Mouse (Mus musculus): ENCODE results near the gene Rundc3a. TPM values are rescaled to one million over a fixed set of nuclear protein-coding genes. Genes with fewer than 3 reads are reported as not detected.

The Rundc3a gene
- total RNA-seq (2017), result 0.74 and 1.0 TPM in 2 replicates

GRCm38 (mm10) chr11:102393238-102393634 lies at the start of gene Rundc3a:
TSS of gene Rundc3a (plus strand) at chr11:102393403.
- ATAC-seq (ENCODE audit: extremely low read depth, insufficient number of reproducible peaks, low FRiP score, poor library complexity, severe bottlenecking), result peak; percentile 25; the same call in 1 of the 2 replicates

- ATAC-seq (ENCODE audit: extremely low read depth, insufficient number of reproducible peaks, low FRiP score, poor library complexity, severe bottlenecking), result no peak
Observed at GRCm38 (mm10) chr11:102344458-102344857, 48.7 kb upstream of the Rundc3a start.

DNA sequence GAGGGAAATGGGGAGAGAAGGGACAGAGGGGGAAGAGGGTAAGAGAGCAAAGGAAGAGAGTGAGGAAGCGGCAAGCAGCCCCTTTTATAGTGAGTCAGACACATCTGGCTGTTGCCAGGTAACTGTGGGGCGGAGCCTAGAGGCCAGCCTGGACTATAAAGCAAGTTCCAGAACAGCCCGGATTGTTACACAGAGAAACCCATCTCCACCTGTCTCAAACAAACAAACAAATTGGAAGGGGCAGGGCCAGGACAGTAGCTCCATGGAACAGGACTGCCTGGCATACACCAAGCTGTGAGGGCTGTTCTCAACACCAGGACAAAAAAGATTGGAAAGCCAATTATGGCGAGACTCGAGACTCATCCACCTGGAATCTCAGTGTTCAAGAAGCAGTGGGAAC lies 46.3 kb upstream of the Rundc3a start:
- no peak for ATAC-seq (ENCODE audit: extremely low read depth, insufficient number of reproducible peaks, low FRiP score, poor library complexity, severe bottlenecking)

GRCm38 (mm10) chr11:102347683-102348082 lies 45.5 kb upstream of the Rundc3a start:
- ATAC-seq (ENCODE audit: extremely low read depth, insufficient number of reproducible peaks, low FRiP score, poor library complexity, severe bottlenecking), result no peak

GRCm38 (mm10) chr11:102348101-102348585 lies 45.1 kb upstream of the Rundc3a start:
- ATAC-seq (ENCODE audit: extremely low read depth, insufficient number of reproducible peaks, low FRiP score, poor library complexity, severe bottlenecking), result no peak

- ATAC-seq (ENCODE audit: extremely low read depth, insufficient number of reproducible peaks, low FRiP score, poor library complexity, severe bottlenecking), result no peak
Observed at GRCm38 (mm10) chr11:102348771-102349170, 44.4 kb upstream of the Rundc3a start.

DNA sequence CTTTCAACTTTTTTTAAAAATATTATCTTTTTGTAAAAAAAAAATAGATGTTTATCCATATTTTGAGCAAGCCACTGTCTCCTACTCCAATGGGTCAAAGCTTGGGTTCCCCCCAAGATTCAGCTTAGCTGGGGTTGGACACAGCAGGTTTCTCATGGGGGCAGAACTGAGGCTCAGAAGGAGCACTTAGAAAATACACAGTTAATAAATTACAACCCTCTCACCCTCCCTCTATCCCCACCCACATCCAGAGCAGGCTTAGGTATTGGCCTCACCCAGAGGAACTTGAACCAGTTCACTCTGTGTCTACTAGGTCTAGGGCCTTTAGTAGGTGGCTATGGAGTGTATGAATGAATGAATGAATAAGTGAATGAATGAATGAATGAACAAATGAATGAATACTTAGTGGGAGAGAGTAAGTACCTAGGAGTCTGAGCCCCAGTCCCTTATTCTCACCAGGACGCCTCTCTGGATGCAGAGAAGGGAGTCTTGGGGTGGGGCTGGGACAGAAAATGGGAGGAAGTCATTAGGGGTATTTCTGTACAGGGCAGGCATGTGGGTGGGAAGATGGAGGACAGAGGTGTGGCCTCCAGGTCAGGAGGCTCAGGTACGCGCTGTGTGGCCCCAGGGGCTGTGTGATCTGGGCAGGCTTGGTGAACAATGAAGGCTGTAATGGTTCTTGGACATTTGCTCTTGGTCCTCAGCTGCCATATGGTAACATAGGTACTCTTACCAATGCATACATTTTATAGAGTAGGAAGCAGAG lies 43.8 kb upstream of the Rundc3a start:
- no peak for ATAC-seq (ENCODE audit: extremely low read depth, insufficient number of reproducible peaks, low FRiP score, poor library complexity, severe bottlenecking)

DNA sequence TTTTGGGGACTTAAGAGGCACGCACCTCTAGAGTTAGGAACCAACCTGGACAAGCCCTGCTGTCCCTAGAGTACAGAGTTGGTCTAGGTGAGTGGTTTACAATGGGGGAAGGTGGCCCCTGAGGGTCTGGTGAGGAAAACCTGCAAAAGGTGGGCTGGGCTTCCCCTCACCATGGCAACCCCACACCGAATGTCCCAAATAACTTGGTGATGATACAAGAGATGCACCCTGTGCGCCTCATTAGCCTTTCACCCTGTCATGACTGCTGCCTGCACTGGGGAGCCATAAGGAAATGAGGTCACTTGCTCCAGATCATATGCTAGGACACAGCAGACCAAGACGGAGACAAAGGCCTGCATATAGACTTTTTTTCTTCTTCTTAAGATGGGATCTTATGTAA lies 42.8 kb upstream of the Rundc3a start:
- no peak for ATAC-seq (ENCODE audit: extremely low read depth, insufficient number of reproducible peaks, low FRiP score, poor library complexity, severe bottlenecking)

GRCm38 (mm10) chr11:102350981-102351523 lies 42.2 kb upstream of the Rundc3a start:
- no peak for ATAC-seq (ENCODE audit: extremely low read depth, insufficient number of reproducible peaks, low FRiP score, poor library complexity, severe bottlenecking)

GRCm38 (mm10) chr11:102352378-102352777 lies 40.8 kb upstream of the Rundc3a start:
- ATAC-seq (ENCODE audit: extremely low read depth, insufficient number of reproducible peaks, low FRiP score, poor library complexity, severe bottlenecking), result no peak

GRCm38 (mm10) chr11:102353021-102353431 lies 40.2 kb upstream of the Rundc3a start:
- ATAC-seq (ENCODE audit: extremely low read depth, insufficient number of reproducible peaks, low FRiP score, poor library complexity, severe bottlenecking), result no peak

DNA sequence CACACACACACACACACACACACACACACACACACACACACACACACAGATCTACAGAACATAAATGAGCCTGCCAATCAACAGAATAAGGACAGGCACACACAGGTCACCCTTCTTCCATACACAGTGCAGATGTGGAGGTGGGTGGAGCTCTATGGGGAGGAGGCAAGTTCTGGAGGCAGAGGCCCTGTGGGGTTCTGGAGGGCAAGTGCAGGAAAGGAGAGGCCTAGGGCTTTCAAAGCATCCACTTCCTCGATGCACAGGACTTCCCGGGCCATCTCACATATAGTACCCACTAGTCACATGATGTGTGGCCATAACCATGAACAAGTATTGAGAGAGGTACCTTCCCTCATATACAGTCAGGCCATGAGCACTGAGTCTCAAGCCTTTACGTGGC lies 37.7 kb upstream of the Rundc3a start:
- no peak for ATAC-seq (ENCODE audit: extremely low read depth, insufficient number of reproducible peaks, low FRiP score, poor library complexity, severe bottlenecking)

- ATAC-seq (ENCODE audit: extremely low read depth, insufficient number of reproducible peaks, low FRiP score, poor library complexity, severe bottlenecking), result no peak
Observed at GRCm38 (mm10) chr11:102356190-102356589, 37.0 kb upstream of the Rundc3a start.

DNA sequence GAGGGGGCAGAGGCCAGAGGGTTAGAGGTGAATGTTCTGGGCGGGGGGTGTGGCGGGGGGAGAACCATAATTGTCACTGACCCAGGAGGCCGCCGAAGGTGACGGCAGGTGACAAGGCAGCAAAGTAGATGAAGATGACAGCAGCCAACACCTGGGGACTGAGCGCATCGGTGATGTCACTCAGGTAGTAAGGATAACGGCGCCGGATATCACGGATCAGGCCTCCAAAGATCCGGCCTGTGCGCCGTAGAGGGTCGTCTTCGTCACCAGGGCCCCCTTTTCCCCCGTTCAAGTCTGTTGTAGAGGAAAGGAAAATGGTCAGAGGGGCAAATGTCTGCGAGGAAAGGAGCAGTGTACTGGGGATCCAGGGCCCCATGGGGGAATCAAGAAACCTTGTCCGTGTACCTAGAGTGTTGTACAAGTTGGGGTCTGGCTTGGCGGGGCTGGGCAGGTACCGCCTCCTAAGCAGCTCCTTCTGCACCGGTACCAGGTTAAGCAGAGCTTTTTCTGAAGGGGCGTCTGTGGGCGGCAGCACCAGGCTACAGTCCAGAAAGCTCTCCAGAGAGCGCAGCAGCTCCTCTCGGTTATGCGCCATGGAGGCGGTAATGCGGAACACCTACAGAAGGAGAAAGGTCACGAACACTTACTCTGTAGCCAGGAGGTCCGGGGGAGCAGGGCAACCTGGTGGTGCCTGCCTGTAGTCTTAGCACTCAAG lies 36.4 kb upstream of the Rundc3a start:
- ATAC-seq (ENCODE audit: extremely low read depth, insufficient number of reproducible peaks, low FRiP score, poor library complexity, severe bottlenecking), result no peak

GRCm38 (mm10) chr11:102358365-102358764 lies 34.8 kb upstream of the Rundc3a start:
- no peak for ATAC-seq (ENCODE audit: extremely low read depth, insufficient number of reproducible peaks, low FRiP score, poor library complexity, severe bottlenecking)

- ATAC-seq (ENCODE audit: extremely low read depth, insufficient number of reproducible peaks, low FRiP score, poor library complexity, severe bottlenecking), result no peak
Observed at GRCm38 (mm10) chr11:102361776-102362495, 31.3 kb upstream of the Rundc3a start.

- no peak for ATAC-seq (ENCODE audit: extremely low read depth, insufficient number of reproducible peaks, low FRiP score, poor library complexity, severe bottlenecking)
Observed at GRCm38 (mm10) chr11:102363623-102364022, 29.6 kb upstream of the Rundc3a start.

DNA sequence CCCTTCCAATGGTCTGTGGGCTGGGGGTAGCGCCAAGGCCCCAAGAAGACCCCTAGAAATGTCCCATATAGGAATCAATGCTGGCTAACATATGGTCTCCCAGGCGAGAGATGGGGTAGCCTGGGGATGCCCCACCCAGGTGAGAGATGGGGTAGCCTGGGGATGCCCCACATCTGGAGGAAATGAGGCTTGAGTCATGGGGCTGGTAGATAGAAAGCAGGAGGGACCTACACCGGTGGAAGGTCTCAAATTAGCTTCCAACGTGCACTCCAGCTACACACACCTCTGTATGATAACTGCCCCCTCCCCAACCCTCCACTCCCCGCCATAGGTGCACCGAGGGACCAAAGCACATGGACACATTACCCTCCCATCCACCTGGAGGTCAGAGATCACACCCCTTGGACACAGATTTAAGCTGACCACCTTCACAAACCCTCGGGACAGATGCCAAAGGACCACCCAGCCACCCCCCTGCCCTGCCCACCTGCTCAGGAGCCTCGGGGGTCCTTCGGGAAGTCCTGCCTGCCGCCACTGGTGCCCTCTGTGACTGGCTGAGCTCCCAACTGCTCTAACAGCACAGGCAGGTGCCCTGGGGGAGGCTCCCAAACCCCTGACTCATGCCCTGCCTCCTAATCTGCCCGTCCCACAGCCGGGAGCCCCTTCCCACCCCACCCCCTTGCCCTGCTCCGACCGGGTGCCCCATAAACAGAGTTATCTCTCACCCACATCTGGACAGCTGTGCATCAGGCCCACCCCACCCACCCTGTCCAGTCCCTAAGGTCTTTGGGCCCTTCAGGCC lies 28.4 kb upstream of the Rundc3a start:
- ATAC-seq (ENCODE audit: extremely low read depth, insufficient number of reproducible peaks, low FRiP score, poor library complexity, severe bottlenecking), result no peak

DNA sequence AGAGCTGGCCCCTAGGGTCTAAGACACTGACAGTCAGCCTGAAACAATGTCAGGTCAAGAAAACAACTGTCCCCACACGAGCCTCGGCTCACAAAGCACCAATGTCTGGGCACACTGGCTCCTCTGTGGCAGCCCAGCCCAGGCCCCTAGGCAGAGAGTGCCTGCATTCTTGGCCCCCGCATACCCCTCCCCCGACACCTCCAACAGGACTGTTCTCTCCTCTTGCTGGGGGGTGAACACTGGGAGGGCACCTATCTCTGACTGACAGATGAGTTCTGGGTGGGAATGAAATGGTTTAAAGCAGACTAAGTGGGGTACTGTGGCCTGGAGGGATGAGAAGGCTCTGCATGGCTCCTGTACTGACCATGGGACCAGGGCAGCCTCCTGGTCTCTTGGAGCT lies 27.5 kb upstream of the Rundc3a start:
- no peak for ATAC-seq (ENCODE audit: extremely low read depth, insufficient number of reproducible peaks, low FRiP score, poor library complexity, severe bottlenecking)

Measured in neutrophil, adult 5-6 weeks (primary cell).